Mouse (Mus musculus): ENCODE measurements around the gene Prkaca. TPM values are rescaled to one million over a fixed set of nuclear protein-coding genes. Genes with fewer than 3 reads are reported as not detected.

Gene Prkaca
- polyA plus RNA-seq, 1 experiment from 2014 or later = 81.1 TPM

MicroRNAs within 50 kb of the gene (microRNA counts, 519-probe panel; counts per million panel counts)
- microRNA mmu-miR-1199 = 582 counts per million, percentile 70 among the panel's probes with 10 or more counts

Small RNA genes lying within 50 kb of the gene (microRNA-seq; reads per million reads assigned to microRNA genes)
- gene Gm44330 (not detected), gene Gm44450 (not detected), gene Mir1199 (not detected), gene Mir8111 (2.5 reads per million)

Other genes with a start within 250 kb of the Prkaca start
- 11.5 and 12.5 TPM in 2 replicates for gene Adgre5, start 231.7 kb upstream of the Prkaca start, polyA plus RNA-seq (2016; fragmentation: Nextera tagmentation; extraction: Ambion mirVana)
- 4.9 and 5.3 TPM in 2 replicates for gene Adgrl1, start 72.9 kb upstream of the Prkaca start, polyA plus RNA-seq (2016; fragmentation: Nextera tagmentation; extraction: Ambion mirVana)
- gene Gm10644, start 17.8 kb upstream of the Prkaca start, polyA plus RNA-seq (2016; fragmentation: Nextera tagmentation; extraction: Ambion mirVana) = 0.15 and 0.16 TPM in 2 replicates
- 113 and 116 TPM in 2 replicates for gene Asf1b, start 17.5 kb upstream of the Prkaca start, polyA plus RNA-seq (2016; fragmentation: Nextera tagmentation; extraction: Ambion mirVana)
- gene Samd1, start 24.7 kb downstream of the Prkaca start, polyA plus RNA-seq (2016; fragmentation: Nextera tagmentation; extraction: Ambion mirVana) = 8.5 and 8.7 TPM in 2 replicates
- gene 1700067K01Rik, start 28.5 kb downstream of the Prkaca start, polyA plus RNA-seq (2016; fragmentation: Nextera tagmentation; extraction: Ambion mirVana) = 0.41 and 0.63 TPM in 2 replicates
- gene 2210011C24Rik, start 39.2 kb downstream of the Prkaca start, polyA plus RNA-seq (2016; fragmentation: Nextera tagmentation; extraction: Ambion mirVana) = not detected in 2 replicates
- 0.36 and 0.66 TPM in 2 replicates for gene Palm3, start 48.5 kb downstream of the Prkaca start, polyA plus RNA-seq (2016; fragmentation: Nextera tagmentation; extraction: Ambion mirVana)
- gene Il27ra, start 69.6 kb downstream of the Prkaca start, polyA plus RNA-seq (2016; fragmentation: Nextera tagmentation; extraction: Ambion mirVana) = 1.5 and 1.6 TPM in 2 replicates
- not detected in 2 replicates for gene Rln3, start 72.0 kb downstream of the Prkaca start, polyA plus RNA-seq (2016; fragmentation: Nextera tagmentation; extraction: Ambion mirVana)
- 0.27 and 0.30 TPM in 2 replicates for gene Gm10643, start 92.1 kb downstream of the Prkaca start, polyA plus RNA-seq (2016; fragmentation: Nextera tagmentation; extraction: Ambion mirVana)
- gene Rfx1, start 93.8 kb downstream of the Prkaca start, polyA plus RNA-seq (2016; fragmentation: Nextera tagmentation; extraction: Ambion mirVana) = 4.1 and 4.2 TPM in 2 replicates
- gene Dcaf15, start 131.8 kb downstream of the Prkaca start, polyA plus RNA-seq (2016; fragmentation: Nextera tagmentation; extraction: Ambion mirVana) = 5.9 and 6.4 TPM in 2 replicates
- 0.08 and 0.13 TPM in 2 replicates for gene Podnl1, start 153.0 kb downstream of the Prkaca start, polyA plus RNA-seq (2016; fragmentation: Nextera tagmentation; extraction: Ambion mirVana)
- gene Cc2d1a, start 174.9 kb downstream of the Prkaca start, polyA plus RNA-seq (2016; fragmentation: Nextera tagmentation; extraction: Ambion mirVana) = 8.2 and 9.6 TPM in 2 replicates
- gene 4930432K21Rik, start 175.0 kb downstream of the Prkaca start, polyA plus RNA-seq (2016; fragmentation: Nextera tagmentation; extraction: Ambion mirVana) = 0.28 and 0.58 TPM in 2 replicates
- 0.61 and 1.3 TPM in 2 replicates for gene Nanos3, start 212.2 kb downstream of the Prkaca start, polyA plus RNA-seq (2016; fragmentation: Nextera tagmentation; extraction: Ambion mirVana)